Mouse (Mus musculus) embryonic facial prominence, embryonic 13.5 days (tissue): ENCODE measurements around the gene Galntl6. TPM values are rescaled to one million over a fixed set of nuclear protein-coding genes. Genes with fewer than 3 reads are reported as not detected.

ENCODE experiments used
- ATAC-seq: fragments of 200-750 bp; cut with Nextera tagmentation; 2 replicates; pipeline ENCODE4 v1.8.0; 2017; ENCODE audit warnings: low read depth; ENCODE audit not compliant: insufficient number of reproducible peaks, insufficient read depth, low FRiP score, low TSS enrichment
- H3K27ac ChIP-seq: fragments of 300-500 bp; sonication (generic); 2 replicates; pipeline ENCODE4 v1.5.1; 2015; ENCODE audit warnings: moderate library complexity, mild to moderate bottlenecking, inconsistent platforms
- H3K27me3 ChIP-seq: fragments of 300-500 bp; sonication (generic); 2 replicates; pipeline ENCODE4 v1.6.1; 2015; ENCODE audit warnings: mild to moderate bottlenecking, inconsistent platforms
- H3K36me3 ChIP-seq: fragments of 300-500 bp; sonication (generic); 2 replicates; pipeline ENCODE4 v1.6.1; 2015; ENCODE audit warnings: mild to moderate bottlenecking, inconsistent platforms
- H3K4me1 ChIP-seq: fragments of 300-500 bp; sonication (generic); 2 replicates; pipeline ENCODE4 v1.6.1; 2015; ENCODE audit warnings: inconsistent platforms
- H3K4me2 ChIP-seq: fragments of 300-500 bp; sonication (generic); 2 replicates; pipeline ENCODE4 v1.6.1; 2015; ENCODE audit warnings: moderate library complexity, mild to moderate bottlenecking, inconsistent platforms
- H3K4me3 ChIP-seq: fragments of 300-500 bp; sonication (generic); 2 replicates; pipeline ENCODE4 v1.5.1; 2015; ENCODE audit warnings: mild to moderate bottlenecking, inconsistent platforms
- H3K9ac ChIP-seq: fragments of 300-500 bp; sonication (generic); 2 replicates; pipeline ENCODE4 v1.6.1; 2015; ENCODE audit warnings: mild to moderate bottlenecking, inconsistent platforms
- H3K9me3 ChIP-seq: fragments of 300-500 bp; sonication (generic); 2 replicates; pipeline ENCODE4 v1.6.1; 2016; ENCODE audit warnings: inconsistent platforms
- WGBS: fragments of 180-500 bp; shearing (Covaris S2); methylation state at CpG from one replicate; pipeline ENCODE4 v1.1.7; 2015; ENCODE audit warnings: mixed read lengths; 5-methylcytosine and 5-hydroxymethylcytosine counted together
- polyA plus RNA-seq: library from polyadenylated mRNA; unstranded; fragments of >200 nt; fragmentation: Nextera tagmentation; extraction: Ambion mirVana; gene quantifications from 2 replicates; pipeline ENCODE4 v1.2.1, GENCODE M21; 2015

The Galntl6 gene
- polyA plus RNA-seq, 1 experiment from 2014 or later, result 2.1 TPM

GRCm38 (mm10) chr8:57816034-57816433, 1096.4 kb downstream of the Galntl6 start:
- no peaks in the 10 kb centered on the region for H3K27me3 ChIP-seq
- no peaks in the 10 kb centered on the region for H3K36me3 ChIP-seq
- H3K9ac ChIP-seq, result no peak overlapping the region
- no peak overlapping the region for H3K27ac ChIP-seq
- no peaks in the 10 kb centered on the region for H3K9me3 ChIP-seq
- no peak overlapping the region for H3K4me3 ChIP-seq
- peaks cover 10% of the 10 kb centered on the region for H3K4me1 ChIP-seq
- no peak for ATAC-seq
- peak overlapping the region; percentile 31 for H3K4me2 ChIP-seq
- 25% methylated on average over 7 of the region's 7 CpGs for WGBS

- H3K27me3 ChIP-seq, result no peaks in the 10 kb centered on the region
- no peaks in the 10 kb centered on the region for H3K36me3 ChIP-seq
- WGBS, result 57% methylated on average over 4 of the region's 4 CpGs
- no peak overlapping the region for H3K4me2 ChIP-seq
- peaks cover 4% of the 10 kb centered on the region; the same call in 1 of the 2 replicates for H3K4me1 ChIP-seq
- H3K4me3 ChIP-seq, result no peak overlapping the region
- H3K9me3 ChIP-seq, result no peaks in the 10 kb centered on the region
- no peak overlapping the region for H3K9ac ChIP-seq
- H3K27ac ChIP-seq, result no peak overlapping the region
- no peak for ATAC-seq
These were observed 1105.4 kb downstream of the Galntl6 start for GRCm38 (mm10) chr8:57807060-57807459.

- H3K4me2 ChIP-seq, result no peak overlapping the region
- no peak overlapping the region for H3K27ac ChIP-seq
- H3K4me3 ChIP-seq, result no peak overlapping the region
- no peak overlapping the region for H3K9ac ChIP-seq
- no peaks in the 10 kb centered on the region for H3K9me3 ChIP-seq
- no peaks in the 10 kb centered on the region for H3K36me3 ChIP-seq
- H3K4me1 ChIP-seq, result peaks cover 4% of the 10 kb centered on the region; the same call in 1 of the 2 replicates
- ATAC-seq, result no peak
- WGBS, result 66% methylated on average over 4 of the region's 4 CpGs
- no peaks in the 10 kb centered on the region for H3K27me3 ChIP-seq
These were observed 1107.3 kb downstream of the Galntl6 start for GRCm38 (mm10) chr8:57805094-57805493.

GRCm38 (mm10) chr8:57803821-57804220, 1108.6 kb downstream of the Galntl6 start:
- H3K4me1 ChIP-seq, result peaks cover 8% of the 10 kb centered on the region
- no peak overlapping the region for H3K9ac ChIP-seq
- H3K4me3 ChIP-seq, result no peak overlapping the region
- no peak overlapping the region for H3K27ac ChIP-seq
- H3K27me3 ChIP-seq, result no peaks in the 10 kb centered on the region
- 82% methylated on average over 8 of the region's 8 CpGs for WGBS
- no peaks in the 10 kb centered on the region for H3K36me3 ChIP-seq
- no peak overlapping the region for H3K4me2 ChIP-seq
- H3K9me3 ChIP-seq, result no peaks in the 10 kb centered on the region
- no peak for ATAC-seq

GRCm38 (mm10) chr8:57801197-57801596, 1111.2 kb downstream of the Galntl6 start:
- Histone ChIP-seq H3K4me2 (no peak overlapping the region), H3K27me3 (no peaks in the 10 kb centered on the region), H3K9ac (no peak overlapping the region), H3K4me1 (peaks cover 4% of the 10 kb centered on the region), H3K36me3 (no peaks in the 10 kb centered on the region), H3K9me3 (no peaks in the 10 kb centered on the region), H3K4me3 (no peak overlapping the region), H3K27ac (no peak overlapping the region)
- ATAC-seq, result no peak
- 58% methylated on average over 4 of the region's 4 CpGs for WGBS

GRCm38 (mm10) chr8:57800327-57800726, 1112.1 kb downstream of the Galntl6 start:
- WGBS, result 23% methylated on average over 4 of the region's 4 CpGs
- Histone ChIP-seq H3K36me3 (no peaks in the 10 kb centered on the region), H3K4me1 (peaks cover 4% of the 10 kb centered on the region), H3K27me3 (no peaks in the 10 kb centered on the region), H3K27ac (peak overlapping the region; percentile 62), H3K4me2 (peak overlapping the region; percentile 57), H3K9ac (peak overlapping the region; percentile 49; the same call in 1 of the 2 replicates), H3K9me3 (no peaks in the 10 kb centered on the region), H3K4me3 (peak overlapping the region; percentile 30)
- peak; percentile 75; the same call in 1 of the 2 replicates for ATAC-seq

GRCm38 (mm10) chr8:57799797-57800204, 1112.6 kb downstream of the Galntl6 start:
- peak overlapping the region; percentile 49 for H3K9ac ChIP-seq
- H3K9me3 ChIP-seq, result no peaks in the 10 kb centered on the region
- no peaks in the 10 kb centered on the region for H3K27me3 ChIP-seq
- peaks cover 4% of the 10 kb centered on the region for H3K4me1 ChIP-seq
- H3K27ac ChIP-seq, result peak overlapping the region; percentile 62
- peak overlapping the region; percentile 30 for H3K4me3 ChIP-seq
- ATAC-seq, result no peak
- no peaks in the 10 kb centered on the region for H3K36me3 ChIP-seq
- H3K4me2 ChIP-seq, result peak overlapping the region; percentile 57
- WGBS, result 6% methylated on average over 12 of the region's 12 CpGs

GRCm38 (mm10) chr8:57793455-57793854, 1119.0 kb downstream of the Galntl6 start:
- no peaks in the 10 kb centered on the region for H3K27me3 ChIP-seq
- 20% methylated on average over 4 of the region's 4 CpGs for WGBS
- no peak for ATAC-seq

GRCm38 (mm10) chr8:57792246-57792645, 1120.2 kb downstream of the Galntl6 start:
- Histone ChIP-seq H3K36me3 (no peaks in the 10 kb centered on the region), H3K27ac (no peak overlapping the region), H3K27me3 (no peaks in the 10 kb centered on the region), H3K4me3 (no peak overlapping the region), H3K4me2 (no peak overlapping the region), H3K9ac (no peak overlapping the region), H3K4me1 (no peaks in the 10 kb centered on the region; the same call in 1 of the 2 replicates), H3K9me3 (no peaks in the 10 kb centered on the region)
- 72% methylated on average over 7 of the region's 7 CpGs for WGBS
- no peak for ATAC-seq

More at GRCm38 (mm10) chr8:57793455-57793854, 1119.0 kb downstream of the Galntl6 start:
- no peak overlapping the region for H3K4me2 ChIP-seq
- no peak overlapping the region for H3K4me3 ChIP-seq
- no peaks in the 10 kb centered on the region for H3K9me3 ChIP-seq
- H3K9ac ChIP-seq, result no peak overlapping the region
- no peak overlapping the region for H3K27ac ChIP-seq
- no peaks in the 10 kb centered on the region for H3K36me3 ChIP-seq
- no peaks in the 10 kb centered on the region; the same call in 1 of the 2 replicates for H3K4me1 ChIP-seq

- ATAC-seq, result no peak
- H3K27me3 ChIP-seq, result no peaks in the 10 kb centered on the region
- H3K4me1 ChIP-seq, result no peaks in the 10 kb centered on the region; the same call in 1 of the 2 replicates
- H3K9ac ChIP-seq, result no peak overlapping the region
- H3K4me2 ChIP-seq, result no peak overlapping the region
- no peak overlapping the region for H3K27ac ChIP-seq
- no peaks in the 10 kb centered on the region for H3K9me3 ChIP-seq
- 36% methylated on average over 5 of the region's 5 CpGs for WGBS
- H3K36me3 ChIP-seq, result no peaks in the 10 kb centered on the region
- H3K4me3 ChIP-seq, result no peak overlapping the region
These were observed 1121.1 kb downstream of the Galntl6 start for GRCm38 (mm10) chr8:57791309-57791721.

GRCm38 (mm10) chr8:57779551-57779950, 1132.9 kb downstream of the Galntl6 start:
- Histone ChIP-seq H3K4me3 (no peak overlapping the region), H3K4me2 (no peak overlapping the region), H3K9me3 (no peaks in the 10 kb centered on the region), H3K9ac (no peak overlapping the region), H3K4me1 (no peaks in the 10 kb centered on the region), H3K36me3 (no peaks in the 10 kb centered on the region), H3K27me3 (no peaks in the 10 kb centered on the region), H3K27ac (no peak overlapping the region)
- ATAC-seq, result no peak
- WGBS, result 86% methylated on average over 7 of the region's 7 CpGs

GRCm38 (mm10) chr8:57777988-57778721, 1134.3 kb downstream of the Galntl6 start:
- H3K36me3 ChIP-seq, result no peaks in the 10 kb centered on the region
- 76% methylated on average over 7 of the region's 7 CpGs for WGBS
- no peak overlapping the region for H3K4me3 ChIP-seq
- H3K4me2 ChIP-seq, result no peak overlapping the region
- ATAC-seq, result no peak
- no peaks in the 10 kb centered on the region for H3K9me3 ChIP-seq
- H3K4me1 ChIP-seq, result no peaks in the 10 kb centered on the region
- H3K27me3 ChIP-seq, result no peaks in the 10 kb centered on the region
- no peak overlapping the region for H3K9ac ChIP-seq
- H3K27ac ChIP-seq, result no peak overlapping the region
